Mouse (Mus musculus): Measurements from ENCODE around the gene Fam228a.
"Not testable (repeated sequence)": the region's sequence is repeated elsewhere in the genome, so short reads cannot be mapped to it uniquely, and the experiment has no call there.

DNA sequence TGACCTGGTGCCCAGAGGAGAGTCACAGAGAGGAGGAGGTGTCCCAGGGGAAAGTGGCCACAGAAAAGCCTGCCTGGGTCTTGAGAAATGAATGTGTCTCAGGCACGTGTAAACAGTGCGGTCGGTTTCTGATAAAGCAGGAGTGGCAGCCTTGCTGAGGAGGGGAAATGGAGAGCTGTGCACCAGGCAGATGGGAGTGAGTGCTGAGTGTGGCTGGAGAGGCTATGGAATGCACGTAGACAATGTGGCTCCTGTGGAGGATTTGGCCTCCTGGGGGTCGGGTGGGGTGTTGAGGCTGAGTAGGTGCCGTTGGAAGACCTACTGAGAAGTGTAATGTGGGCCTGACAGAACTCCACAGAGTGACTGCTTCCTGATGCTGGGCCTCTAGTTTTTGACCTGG, 32.6 kb downstream of the Fam228a start:
- not testable (repeated sequence) for TF ChIP-seq GATA1 (IDR thresholded peaks at IDR 0.05; ENCODE audit: borderline replicate concordance, low read length); FLI1 (IDR thresholded peaks at IDR 0.05; ENCODE audit: low read length)
